Mouse (Mus musculus): ENCODE data around the gene Hist1h4b.

GRCm38 (mm10) chr13:23743963-23744362 is 12.8 kb upstream of the Hist1h4b start:
- TF ChIP-seq TAL1 (IDR thresholded peaks at IDR 0.05; ENCODE audit: low read length) (no peak), GATA1 (IDR thresholded peaks at IDR 0.05; ENCODE audit: low read length) (no peak)

Measured in erythroblast, embryonic 14.5 days (primary cell).